In the genomic region with DNA sequence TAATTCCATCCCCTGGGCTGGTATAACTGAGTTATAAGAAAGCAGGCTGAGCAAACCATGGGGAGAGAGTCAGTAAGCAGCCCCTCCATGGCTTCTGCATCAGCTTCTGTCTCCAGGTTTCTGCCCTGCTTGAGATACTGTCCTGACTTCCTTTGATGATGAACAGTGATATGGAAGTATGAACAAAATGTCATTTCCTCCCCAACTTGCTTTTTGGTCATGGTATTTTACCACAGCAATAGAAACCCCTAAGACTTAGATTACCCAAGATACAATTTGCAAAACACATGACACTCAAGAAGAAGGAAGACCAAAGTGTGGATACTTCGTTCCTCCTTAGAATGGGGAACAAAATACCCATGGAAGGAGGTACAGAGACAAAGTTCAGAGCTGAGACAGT, we compare ENCODE assay signal across 6 mouse cellular contexts. TPM values are rescaled to one million over a fixed set of nuclear protein-coding genes. Genes with fewer than 3 reads are reported as not detected.
DNase-seq lines count a peak whose midpoint lies in the region; ATAC-seq lines count a peak whose summit lies in the region.
"Not testable (repeated sequence)": the region's sequence is repeated elsewhere in the genome, so short reads cannot be mapped to it uniquely, and the experiment has no call there.
"Had no signal": no experiment of that assay in that cellular context is flagged by ENCODE, and none has a peak within 500 bp of the region (broad histone marks: within the 10 kb centered on the region; RNA-seq: fewer than 3 reads in every experiment).

No protein-coding gene starts in this region.

- not testable (repeated sequence) for H3K27me3 ChIP-seq in splenic B cell, adult 2 months (ENCODE audit: control insufficient read depth, insufficient read depth, low read length, poor library complexity, severe bottlenecking)

- DNase-seq in 416B (ENCODE audit: low read depth), result peak; percentile 46
- peak; percentile 2 for DNase-seq in splenic B cell, adult 2 months (ENCODE audit: low read depth, low spot score)

- H3K36me3 ChIP-seq in macrophage (ENCODE audit: inconsistent target); splenic B cell, adult 2 months (ENCODE audit: control insufficient read depth, insufficient read depth, low read length, poor library complexity, severe bottlenecking): not testable (repeated sequence)

- H3K79me2 ChIP-seq in macrophage (ENCODE audit: inconsistent target), result peaks cover 13% of the 10 kb centered on the region; the same call in 1 of the 2 replicates

- not testable (repeated sequence) for H3K4me3 ChIP-seq in macrophage (ENCODE audit: inconsistent target)

- 0% methylated on average over 1 of the region's 1 CpGs for WGBS in macrophage (ENCODE audit: missing documents)

- 0 out of 2 replicates have a peak, but pooled peaks have one; percentile 52 for ATAC-seq in common myeloid progenitor, adult 5-6 weeks (replicated peaks; ENCODE audit: low read depth, poor library complexity, severe bottlenecking)
- peak; percentile 57; the same call in 1 of the 2 replicates for ATAC-seq in megakaryocyte progenitor cell, adult 5-6 weeks (replicated peaks; ENCODE audit: poor library complexity)

- 0 out of 2 replicates have a peak overlapping the region, but pooled peaks have one; percentile 32 for H3K27ac ChIP-seq in macrophage

RNA-seq across cellular contexts. Expression of gene Gab3, which starts 51.2 kb away (rescaled TPM):
- total RNA-seq in common myeloid progenitor, adult 5-6 weeks (2017), result 1.8 and 2.4 TPM in 2 replicates
- 100 to 1,000 TPM in 1 of 26 experiments, 10 to 100 TPM in 18, 1 to 10 TPM in 7; 2.1 to 136 (median 34.4) TPM for total RNA-seq in macrophage (2018; cell fraction: chromatin; rRNA removed)
- 10 to 100 TPM in 22 of 26 experiments, 1 to 10 TPM in 4; 5.4 to 33.8 (median 14.5) TPM for total RNA-seq in macrophage (2018; cell fraction: cytosol; rRNA removed)
- total RNA-seq in macrophage (2018; cell fraction: nucleus; rRNA removed), result 100 to 1,000 TPM in 2 of 26 experiments, 10 to 100 TPM in 19, 1 to 10 TPM in 5; 3.3 to 113 (median 22.9) TPM
- polyA plus RNA-seq in macrophage (2018), result 17.9 to 34.9 TPM (median 19.3 TPM) in 3 replicates
- 3.4 and 4.1 TPM in 2 replicates for total RNA-seq in megakaryocyte progenitor cell, adult 5-6 weeks (2015)
- total RNA-seq in megakaryocyte progenitor cell, adult 5-6 weeks (2017), result 2.0 and 2.5 TPM in 2 replicates
- polyA plus RNA-seq: erythroblast, embryonic 14.5 days had no signal
